Mouse (Mus musculus): ENCODE measurements at regions not wholly inside any gene's neighbourhood (a gene's known extent, or its start where the extent isn't known, plus 50 kb on each side); places are given as distances from the start of the nearest gene placed in this dataset.

- TF ChIP-seq CTCF (IDR thresholded peaks at IDR 0.05; ENCODE audit: low read depth, low read length) = no peak
- no peak for TF ChIP-seq TAL1 (conservative IDR thresholded peaks at IDR 0.05; ENCODE audit: low read depth, low read length)
- TF ChIP-seq GATA1 (IDR thresholded peaks at IDR 0.05; ENCODE audit: borderline replicate concordance, low read length) = no peak
- no peak for TF ChIP-seq GATA2 (IDR thresholded peaks at IDR 0.05; ENCODE audit: borderline replicate concordance, low read depth, low read length)
Observed at GRCm38 (mm10) chr7:111150540-111150939, 67.7 kb upstream of the Eif4g2 start.

Data from G1E (cell line).